Mouse (Mus musculus) left cerebral cortex, postnatal 36 days (tissue): ENCODE results near the gene Dctn3. TPM values are rescaled to one million over a fixed set of nuclear protein-coding genes. Genes with fewer than 3 reads are reported as not detected.
A peak's percentile ranks its signal among the peaks of the same experiment; 100 is the strongest.
"Not testable (repeated sequence)": the region's sequence is repeated elsewhere in the genome, so short reads cannot be mapped to it uniquely, and the experiment has no call there.

Source experiments
- DNase-seq, 2 experiments: peaks; one replicate each; pipeline ENCODE4 v3.0.0; 2021 to 2022; ENCODE audit warnings: low spot score in 2 of 2, mixed read lengths in 1 of 2
- intact Hi-C: fragments of 180-260 bp; cut with DNase I; formaldehyde crosslinking; loops from one replicate; pipeline ENCODE4 v1.15.1; 2025
- total RNA-seq, 2 experiments: library from RNA; stranded (reverse); gene quantifications; 2 replicates each; pipeline ENCODE4 v1.2.3; 2021

Gene Dctn3
- total RNA-seq, 2 experiments from 2014 or later: 159 to 187 TPM

GRCm38 (mm10) chr4:41705922-41706754, 16.8 kb downstream of the Dctn3 start:
- intact Hi-C loops: loop anchor here (5.0 kb wide), 4 partner anchors 54 to 154 kb away; partner anchors contain the start of genes Dnaic1 and Fam219a
- DNase-seq: peak in 1 of 2 experiments; percentile 7

- intact Hi-C loops: loop anchor here (5.0 kb wide), 4 partner anchors 52 to 152 kb away; partner anchors contain the start of genes Dnaic1 and Fam219a
- DNase-seq: no peak
Measured at GRCm38 (mm10) chr4:41704651-41705050, 18.3 kb downstream of the Dctn3 start.

- intact Hi-C loops, DNase-seq: not testable (repeated sequence)
Measured at GRCm38 (mm10) chr4:41702226-41702625, 20.7 kb downstream of the Dctn3 start.

GRCm38 (mm10) chr4:41700224-41700623, 22.7 kb downstream of the Dctn3 start:
- DNase-seq, intact Hi-C loops: not testable (repeated sequence)

GRCm38 (mm10) chr4:41699783-41700182, 23.2 kb downstream of the Dctn3 start, which contains the start of gene Il11ra1:
Gene Il11ra1, plus strand, starts transcription at chr4:41699989.
- intact Hi-C loops: not testable (repeated sequence)

GRCm38 (mm10) chr4:41698421-41699016, 24.5 kb downstream of the Dctn3 start:
- DNase-seq: not testable (repeated sequence)

More at GRCm38 (mm10) chr4:41699783-41700182, 23.2 kb downstream of the Dctn3 start, which contains the start of gene Il11ra1:
- DNase-seq: not testable (repeated sequence)

GRCm38 (mm10) chr4:41696930-41697841, 25.8 kb downstream of the Dctn3 start, which contains the start of gene Cntfr:
Gene Cntfr, minus strand, starts transcription at chr4:41697089.
- intact Hi-C loops: not testable (repeated sequence)
- DNase-seq: peak; percentile 80 to 84

More at GRCm38 (mm10) chr4:41698421-41699016, 24.5 kb downstream of the Dctn3 start:
- intact Hi-C loops: not testable (repeated sequence)

GRCm38 (mm10) chr4:41696452-41696851, 26.5 kb downstream of the Dctn3 start:
- intact Hi-C loops, DNase-seq: not testable (repeated sequence)

- DNase-seq, intact Hi-C loops: not testable (repeated sequence)
Measured at GRCm38 (mm10) chr4:41695800-41696199, 27.2 kb downstream of the Dctn3 start.

GRCm38 (mm10) chr4:41693511-41693910, 29.5 kb downstream of the Dctn3 start:
- intact Hi-C loops, DNase-seq: not testable (repeated sequence)

- DNase-seq, intact Hi-C loops: not testable (repeated sequence)
Measured at GRCm38 (mm10) chr4:41690014-41690413, 33.0 kb downstream of the Dctn3 start.

- DNase-seq, intact Hi-C loops: not testable (repeated sequence)
Measured at GRCm38 (mm10) chr4:41688562-41688961, 34.4 kb downstream of the Dctn3 start.

GRCm38 (mm10) chr4:41685882-41686492, 37.0 kb downstream of the Dctn3 start:
- intact Hi-C loops, DNase-seq: not testable (repeated sequence)

- DNase-seq, intact Hi-C loops: not testable (repeated sequence)
Measured at GRCm38 (mm10) chr4:41684931-41685453, 38.0 kb downstream of the Dctn3 start.

- intact Hi-C loops: not testable (repeated sequence)
- DNase-seq: peak in 1 of 2 experiments; percentile 9
Measured at GRCm38 (mm10) chr4:41684131-41684930, 38.6 kb downstream of the Dctn3 start.

GRCm38 (mm10) chr4:41683303-41683702, 39.7 kb downstream of the Dctn3 start:
- intact Hi-C loops: not testable (repeated sequence)
- DNase-seq: peak in 1 of 2 experiments; percentile 9

- intact Hi-C loops: no loop called here
- peak in 1 of 2 experiments; percentile 6 for DNase-seq
Measured at GRCm38 (mm10) chr4:41682789-41683188, 40.2 kb downstream of the Dctn3 start.

- intact Hi-C loops: no loop called here
- no peak for DNase-seq
Measured at GRCm38 (mm10) chr4:41681947-41682346, 41.0 kb downstream of the Dctn3 start.
